Mouse (Mus musculus) kidney, embryonic 15.5 days (tissue): Measurements from ENCODE around the gene Ttll5. TPM values are rescaled to one million over a fixed set of nuclear protein-coding genes. Genes with fewer than 3 reads are reported as not detected.

Source experiments
- ATAC-seq: fragments of 200-750 bp; cut with Nextera tagmentation; replicated peaks from 2 replicates; pipeline ENCODE4 v1.8.0; 2017; ENCODE audit warnings: moderate TSS enrichment; ENCODE audit not compliant: low FRiP score
- H3K27ac ChIP-seq: fragments of 300-500 bp; sonication (generic); 2 replicates; pipeline ENCODE4 v1.5.1; 2015; ENCODE audit warnings: mild to moderate bottlenecking, inconsistent platforms
- H3K27me3 ChIP-seq: fragments of 300-500 bp; sonication (generic); 2 replicates; pipeline ENCODE4 v1.6.1; 2015; ENCODE audit warnings: inconsistent platforms
- H3K36me3 ChIP-seq: fragments of 300-500 bp; sonication (generic); 2 replicates; pipeline ENCODE4 v1.6.1; 2015; ENCODE audit warnings: inconsistent platforms
- H3K4me1 ChIP-seq: fragments of 300-500 bp; sonication (generic); 2 replicates; pipeline ENCODE4 v1.6.1; 2015; ENCODE audit warnings: inconsistent platforms
- H3K4me2 ChIP-seq: fragments of 300-500 bp; sonication (generic); 2 replicates; pipeline ENCODE4 v1.6.1; 2015; ENCODE audit warnings: moderate library complexity, mild to moderate bottlenecking, inconsistent platforms
- H3K4me3 ChIP-seq: fragments of 300-500 bp; sonication (generic); replicated peaks from 2 replicates; pipeline ENCODE4 v1.5.1; 2015; ENCODE audit warnings: mild to moderate bottlenecking, inconsistent platforms
- H3K9ac ChIP-seq: fragments of 300-500 bp; sonication (generic); 2 replicates; pipeline ENCODE4 v1.6.1; 2015; ENCODE audit warnings: mild to moderate bottlenecking, inconsistent platforms
- H3K9me3 ChIP-seq: fragments of 300-500 bp; sonication (generic); replicated peaks from 2 replicates; pipeline ENCODE4 v1.6.1; 2016; ENCODE audit warnings: inconsistent platforms
- WGBS: fragments of 180-500 bp; shearing (Covaris S2); methylation state at CpG from one replicate; pipeline ENCODE4 v1.1.7; 2015; ENCODE audit warnings: mixed read lengths; 5-methylcytosine and 5-hydroxymethylcytosine counted together
- polyA plus RNA-seq: library from polyadenylated mRNA; unstranded; fragments of >200 nt; fragmentation: Nextera tagmentation; extraction: Ambion mirVana; gene quantifications from 2 replicates; pipeline ENCODE4 v1.2.1, GENCODE M21; 2015

Ttll5 gene
- polyA plus RNA-seq, 1 experiment from 2014 or later, result 13.0 TPM

- no peaks in the 10 kb centered on the region for H3K4me1 ChIP-seq
- 80% methylated on average over 8 of the region's 8 CpGs for WGBS
- no peak for ATAC-seq
Measured at GRCm38 (mm10) chr12:85850661-85851060, 26.2 kb downstream of the Ttll5 start.

GRCm38 (mm10) chr12:85853836-85854235 lies 29.4 kb downstream of the Ttll5 start:
- Histone ChIP-seq H3K4me3 (no peak overlapping the region), H3K4me1 (no peaks in the 10 kb centered on the region), H3K36me3 (peaks cover 18% of the 10 kb centered on the region), H3K9me3 (no peaks in the 10 kb centered on the region), H3K4me2 (no peak overlapping the region), H3K9ac (no peak overlapping the region), H3K27ac (no peak overlapping the region), H3K27me3 (no peaks in the 10 kb centered on the region)
- 89% methylated on average over 4 of the region's 4 CpGs for WGBS
- ATAC-seq, result no peak

More at GRCm38 (mm10) chr12:85850661-85851060, 26.2 kb downstream of the Ttll5 start:
- H3K27me3 ChIP-seq, result no peaks in the 10 kb centered on the region
- no peaks in the 10 kb centered on the region for H3K9me3 ChIP-seq
- H3K4me3 ChIP-seq, result no peak overlapping the region
- H3K4me2 ChIP-seq, result no peak overlapping the region
- H3K27ac ChIP-seq, result no peak overlapping the region
- peaks cover 29% of the 10 kb centered on the region for H3K36me3 ChIP-seq
- H3K9ac ChIP-seq, result no peak overlapping the region

GRCm38 (mm10) chr12:85854271-85854670 lies 29.8 kb downstream of the Ttll5 start:
- Histone ChIP-seq H3K4me1 (no peaks in the 10 kb centered on the region), H3K9me3 (no peaks in the 10 kb centered on the region), H3K9ac (no peak overlapping the region), H3K36me3 (peaks cover 15% of the 10 kb centered on the region), H3K27me3 (no peaks in the 10 kb centered on the region), H3K4me2 (no peak overlapping the region), H3K27ac (no peak overlapping the region), H3K4me3 (no peak overlapping the region)
- WGBS, result 80% methylated on average over 1 of the region's 1 CpGs
- ATAC-seq, result no peak

GRCm38 (mm10) chr12:85857300-85857699 lies 32.8 kb downstream of the Ttll5 start:
- WGBS, result 86% methylated on average over 7 of the region's 7 CpGs
- ATAC-seq, result no peak
- Histone ChIP-seq H3K27ac (no peak overlapping the region), H3K4me3 (no peak overlapping the region), H3K4me2 (no peak overlapping the region), H3K36me3 (peaks cover 10% of the 10 kb centered on the region), H3K9me3 (no peaks in the 10 kb centered on the region), H3K9ac (no peak overlapping the region), H3K4me1 (no peaks in the 10 kb centered on the region), H3K27me3 (no peaks in the 10 kb centered on the region)

GRCm38 (mm10) chr12:85859111-85859510 lies 34.7 kb downstream of the Ttll5 start:
- WGBS, result 82% methylated on average over 3 of the region's 3 CpGs
- H3K4me3 ChIP-seq, result no peak overlapping the region
- H3K36me3 ChIP-seq, result peaks cover 3% of the 10 kb centered on the region
- H3K4me1 ChIP-seq, result no peaks in the 10 kb centered on the region
- no peak overlapping the region for H3K9ac ChIP-seq
- H3K9me3 ChIP-seq, result no peaks in the 10 kb centered on the region
- H3K27ac ChIP-seq, result no peak overlapping the region
- no peak for ATAC-seq
- H3K4me2 ChIP-seq, result no peak overlapping the region
- H3K27me3 ChIP-seq, result no peaks in the 10 kb centered on the region

- Histone ChIP-seq H3K9ac (no peak overlapping the region), H3K4me3 (no peak overlapping the region), H3K36me3 (peaks cover 3% of the 10 kb centered on the region), H3K9me3 (no peaks in the 10 kb centered on the region), H3K4me2 (no peak overlapping the region), H3K27ac (no peak overlapping the region), H3K4me1 (no peaks in the 10 kb centered on the region), H3K27me3 (no peaks in the 10 kb centered on the region)
- 37% methylated on average over 3 of the region's 3 CpGs for WGBS
- ATAC-seq, result no peak
Measured at GRCm38 (mm10) chr12:85859511-85860189, 35.2 kb downstream of the Ttll5 start.

GRCm38 (mm10) chr12:85862514-85862913 lies 38.1 kb downstream of the Ttll5 start:
- Histone ChIP-seq H3K36me3 (peaks cover 1% of the 10 kb centered on the region; the same call in 1 of the 2 replicates), H3K4me3 (no peak overlapping the region), H3K4me1 (no peaks in the 10 kb centered on the region), H3K27ac (no peak overlapping the region), H3K9ac (no peak overlapping the region), H3K4me2 (no peak overlapping the region), H3K9me3 (no peaks in the 10 kb centered on the region), H3K27me3 (no peaks in the 10 kb centered on the region)
- WGBS, result 33% methylated on average over 2 of the region's 2 CpGs
- ATAC-seq, result no peak

- H3K4me3 ChIP-seq, result no peak overlapping the region
- peaks cover 3% of the 10 kb centered on the region; the same call in 1 of the 2 replicates for H3K36me3 ChIP-seq
- H3K4me1 ChIP-seq, result no peaks in the 10 kb centered on the region
- H3K27ac ChIP-seq, result no peak overlapping the region
- 75% methylated on average over 3 of the region's 3 CpGs for WGBS
- no peak for ATAC-seq
- no peaks in the 10 kb centered on the region for H3K27me3 ChIP-seq
- H3K4me2 ChIP-seq, result no peak overlapping the region
- no peak overlapping the region for H3K9ac ChIP-seq
- H3K9me3 ChIP-seq, result no peaks in the 10 kb centered on the region
Measured at GRCm38 (mm10) chr12:85865526-85865925, 41.1 kb downstream of the Ttll5 start.

GRCm38 (mm10) chr12:85866624-85867023 lies 42.2 kb downstream of the Ttll5 start:
- no peaks in the 10 kb centered on the region for H3K27me3 ChIP-seq
- no peak overlapping the region for H3K9ac ChIP-seq
- 55% methylated on average over 4 of the region's 4 CpGs for WGBS
- no peak overlapping the region for H3K27ac ChIP-seq
- no peaks in the 10 kb centered on the region for H3K9me3 ChIP-seq
- ATAC-seq, result 0 out of 2 replicates have a peak, but pooled peaks have one; percentile 18
- no peak overlapping the region for H3K4me2 ChIP-seq
- H3K4me3 ChIP-seq, result no peak overlapping the region
- H3K4me1 ChIP-seq, result no peaks in the 10 kb centered on the region
- peaks cover 3% of the 10 kb centered on the region; the same call in 1 of the 2 replicates for H3K36me3 ChIP-seq

GRCm38 (mm10) chr12:85867125-85867524 lies 42.7 kb downstream of the Ttll5 start:
- Histone ChIP-seq H3K27me3 (no peaks in the 10 kb centered on the region), H3K9ac (no peak overlapping the region), H3K36me3 (peaks cover 3% of the 10 kb centered on the region; the same call in 1 of the 2 replicates), H3K4me1 (no peaks in the 10 kb centered on the region), H3K4me3 (no peak overlapping the region), H3K4me2 (no peak overlapping the region), H3K27ac (no peak overlapping the region), H3K9me3 (no peaks in the 10 kb centered on the region)
- no peak for ATAC-seq

- WGBS, result 70% methylated on average over 6 of the region's 6 CpGs
- H3K36me3 ChIP-seq, result peaks cover 3% of the 10 kb centered on the region; the same call in 1 of the 2 replicates
- H3K4me3 ChIP-seq, result no peak overlapping the region
- no peak for ATAC-seq
- no peaks in the 10 kb centered on the region for H3K4me1 ChIP-seq
- no peak overlapping the region for H3K9ac ChIP-seq
- no peak overlapping the region for H3K4me2 ChIP-seq
- no peaks in the 10 kb centered on the region for H3K27me3 ChIP-seq
- H3K27ac ChIP-seq, result no peak overlapping the region
- no peaks in the 10 kb centered on the region for H3K9me3 ChIP-seq
Measured at GRCm38 (mm10) chr12:85869423-85869822, 45.0 kb downstream of the Ttll5 start.

- no peak for ATAC-seq
- Histone ChIP-seq H3K4me1 (no peaks in the 10 kb centered on the region), H3K27me3 (no peaks in the 10 kb centered on the region), H3K27ac (no peak overlapping the region), H3K9me3 (no peaks in the 10 kb centered on the region), H3K4me2 (no peak overlapping the region), H3K4me3 (no peak overlapping the region), H3K36me3 (peaks cover 19% of the 10 kb centered on the region), H3K9ac (no peak overlapping the region)
- 78% methylated on average over 8 of the region's 8 CpGs for WGBS
Measured at GRCm38 (mm10) chr12:85879631-85880314, 55.3 kb downstream of the Ttll5 start.
